Mouse (Mus musculus) lung, postnatal 10 days (tissue): ENCODE data around the gene Csrp3.

Source experiments
- DNase-seq: peaks from one replicate; pipeline ENCODE4 v3.0.0; 2021

Gene Csrp3

GRCm38 (mm10) chr7:48847820-48848650 is at the start of gene Csrp3:
TSS of gene Csrp3 (minus strand) at chr7:48848033.
- DNase-seq, result no peak

- DNase-seq, result no peak
Measured at GRCm38 (mm10) chr7:48896051-48896450, 48.2 kb upstream of the Csrp3 start.

- DNase-seq, result no peak
Measured at GRCm38 (mm10) chr7:48895475-48895874, 47.6 kb upstream of the Csrp3 start.

DNA sequence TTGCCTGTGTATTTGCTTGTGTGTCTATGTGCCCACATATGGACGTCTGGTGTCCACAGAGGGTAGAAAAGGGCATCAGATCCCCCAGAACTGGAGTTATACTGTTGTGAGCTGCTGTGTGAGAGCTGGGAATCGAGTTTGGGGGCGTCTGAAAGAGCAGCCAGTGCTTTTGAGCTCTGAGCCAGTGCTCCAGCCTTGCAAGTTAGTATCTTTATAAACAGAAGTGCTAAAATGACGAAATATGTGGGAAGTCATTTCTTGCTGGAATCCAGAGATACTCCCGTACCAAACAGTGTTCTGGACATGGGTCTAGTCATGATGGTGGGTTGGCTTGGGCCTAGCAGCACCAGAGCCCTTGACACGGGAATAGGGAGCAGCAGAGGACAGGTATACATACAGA is 46.9 kb upstream of the Csrp3 start:
- DNase-seq, result no peak

- DNase-seq, result peak; percentile 75
Measured at GRCm38 (mm10) chr7:48894152-48894551, 46.3 kb upstream of the Csrp3 start.

- no peak for DNase-seq
Measured at GRCm38 (mm10) chr7:48893093-48893492, 45.3 kb upstream of the Csrp3 start.

DNA sequence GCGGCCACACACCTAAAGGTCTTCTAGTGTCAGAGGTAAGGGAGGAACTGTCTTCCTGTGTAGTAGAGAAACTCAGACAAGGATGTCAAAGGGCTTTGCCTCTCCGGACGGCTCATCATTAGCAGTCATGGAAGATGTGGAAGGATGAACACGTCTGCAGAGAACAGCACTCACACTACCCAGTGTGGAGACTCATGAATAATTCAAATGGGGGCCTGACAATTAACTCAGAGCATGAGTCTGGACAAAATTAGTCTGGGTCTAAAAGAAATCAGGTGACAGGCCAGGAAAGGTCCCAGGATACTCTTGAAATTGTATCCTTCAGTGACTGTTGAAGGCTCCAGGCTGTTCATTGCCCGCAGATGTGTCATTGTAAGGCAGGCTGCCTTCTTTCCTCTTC is 43.2 kb upstream of the Csrp3 start:
- DNase-seq, result no peak

DNA sequence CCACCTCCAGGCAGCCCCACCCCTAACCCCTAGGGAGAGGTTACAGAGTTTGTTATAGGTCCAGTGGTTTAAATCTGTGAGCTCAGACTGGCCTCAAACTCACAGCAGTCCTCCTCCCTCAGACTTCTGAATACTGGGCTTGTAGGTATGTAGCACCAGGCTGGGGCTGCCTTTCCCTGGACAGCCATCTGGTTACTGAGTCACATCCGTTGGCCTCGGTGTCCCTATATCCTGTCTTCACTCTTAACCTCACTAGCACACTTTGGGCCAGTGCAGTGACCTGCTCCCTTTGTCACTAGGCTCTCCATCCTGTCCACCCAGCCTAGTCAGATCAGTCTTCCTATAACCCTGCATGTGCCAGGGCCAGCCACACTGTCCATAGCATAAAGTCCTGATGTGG is 40.9 kb upstream of the Csrp3 start:
- DNase-seq, result no peak

- DNase-seq, result no peak
Measured at GRCm38 (mm10) chr7:48887973-48888372, 40.1 kb upstream of the Csrp3 start.

DNA sequence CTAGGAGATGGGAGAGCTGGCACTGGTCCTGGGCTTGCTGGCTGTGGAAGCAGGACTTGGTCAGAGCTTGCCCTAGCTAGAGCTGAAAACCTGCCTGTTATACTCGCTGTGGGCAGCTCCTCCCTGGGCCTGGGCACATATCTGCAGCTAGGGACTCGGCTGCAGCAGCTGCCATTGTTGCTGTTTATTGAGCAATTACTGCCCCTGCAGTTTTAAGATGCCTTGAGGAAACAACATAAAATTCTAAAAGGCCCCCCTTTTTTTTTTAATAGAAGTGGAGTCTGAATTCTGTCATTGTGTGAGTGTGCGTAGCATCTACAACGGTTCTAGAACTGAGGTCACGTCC is 36.4 kb upstream of the Csrp3 start:
- DNase-seq, result no peak

GRCm38 (mm10) chr7:48883525-48884265 is 35.9 kb upstream of the Csrp3 start:
- no peak for DNase-seq

DNA sequence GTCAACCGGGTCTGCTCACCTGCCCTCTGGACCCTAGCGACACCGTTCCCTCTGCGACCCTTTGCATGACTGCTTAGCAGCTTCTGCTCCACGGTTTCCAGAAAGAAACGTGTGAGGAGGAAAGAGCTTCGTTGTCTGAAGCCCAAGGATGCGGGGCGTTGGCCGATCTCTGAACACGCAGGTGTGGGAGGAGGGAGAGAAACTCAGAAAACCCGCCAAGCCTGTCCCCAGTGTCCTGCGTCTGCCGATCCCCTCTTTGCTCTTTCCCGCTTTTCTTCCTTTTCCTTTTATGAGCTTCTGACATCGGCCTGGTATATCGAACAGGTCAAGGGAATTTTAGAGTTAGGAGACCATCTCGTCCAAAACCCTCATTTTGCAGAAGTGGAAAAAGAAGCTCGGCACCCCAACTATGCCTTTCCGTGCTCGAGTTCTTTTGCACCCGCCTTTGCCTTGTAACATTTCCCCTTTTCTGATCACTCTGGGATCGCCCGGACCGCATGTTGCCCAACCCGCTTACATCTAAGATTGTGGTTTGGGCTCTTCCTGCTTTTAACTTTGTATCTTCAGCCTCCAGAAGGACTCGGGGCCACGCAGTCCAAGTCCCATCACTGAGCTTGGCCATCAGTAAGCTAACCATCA is 34.3 kb upstream of the Csrp3 start:
- DNase-seq, result no peak

- peak; percentile 82 for DNase-seq
Measured at GRCm38 (mm10) chr7:48881486-48881885, 33.7 kb upstream of the Csrp3 start, which contains the start of gene E2f8. TSS of gene E2f8 (minus strand) at chr7:48881596.

- peak; percentile 98 for DNase-seq
Measured at GRCm38 (mm10) chr7:48880591-48881481, 33.0 kb upstream of the Csrp3 start.

DNA sequence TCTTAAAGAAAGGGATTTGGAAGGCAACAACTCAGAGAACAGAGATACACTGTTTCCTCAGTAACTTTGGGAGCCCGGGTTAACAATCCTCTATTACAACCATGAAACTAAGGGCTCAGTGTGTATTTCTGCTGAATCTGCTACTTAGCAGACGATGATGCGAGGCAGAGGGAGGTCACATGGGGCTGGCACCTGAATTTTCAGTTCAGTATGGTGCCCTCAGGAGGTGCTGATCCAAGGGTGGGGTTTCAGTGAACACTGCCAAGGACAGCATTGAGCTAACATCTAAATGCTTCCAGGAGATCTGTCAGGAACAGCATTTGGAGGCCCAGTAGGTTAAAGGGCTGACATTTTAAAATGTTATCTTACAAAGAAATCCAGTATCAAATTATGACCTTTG is 31.7 kb upstream of the Csrp3 start:
- DNase-seq, result no peak

DNA sequence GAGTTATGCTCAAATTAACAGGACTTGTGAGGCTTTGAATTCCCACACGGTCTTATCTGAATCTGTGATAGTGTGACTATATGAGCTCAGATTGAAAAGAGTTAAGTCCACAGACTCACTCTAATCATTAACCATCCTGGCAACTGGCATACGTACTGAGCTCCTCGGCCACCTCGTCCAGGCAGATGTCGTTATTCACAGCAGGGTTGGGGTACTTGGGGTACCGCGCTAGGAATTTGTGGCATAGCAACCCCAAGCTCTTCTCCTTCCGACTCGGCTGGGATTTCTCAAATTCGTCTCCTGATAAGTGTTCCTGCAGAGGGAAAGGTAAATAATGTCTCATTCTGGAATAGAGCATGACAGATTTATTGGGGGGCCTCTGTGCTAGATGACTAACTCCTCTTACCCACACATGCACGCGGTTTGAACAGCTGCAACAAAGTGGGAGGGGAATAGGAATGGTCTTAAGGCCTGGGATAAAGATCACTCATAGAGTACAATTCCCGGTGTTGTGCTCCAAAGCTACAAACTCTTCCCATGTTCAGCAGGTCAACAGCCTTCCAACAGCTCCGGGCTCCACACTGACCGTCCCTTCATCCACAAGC is 30.1 kb upstream of the Csrp3 start:
- DNase-seq, result no peak

DNA sequence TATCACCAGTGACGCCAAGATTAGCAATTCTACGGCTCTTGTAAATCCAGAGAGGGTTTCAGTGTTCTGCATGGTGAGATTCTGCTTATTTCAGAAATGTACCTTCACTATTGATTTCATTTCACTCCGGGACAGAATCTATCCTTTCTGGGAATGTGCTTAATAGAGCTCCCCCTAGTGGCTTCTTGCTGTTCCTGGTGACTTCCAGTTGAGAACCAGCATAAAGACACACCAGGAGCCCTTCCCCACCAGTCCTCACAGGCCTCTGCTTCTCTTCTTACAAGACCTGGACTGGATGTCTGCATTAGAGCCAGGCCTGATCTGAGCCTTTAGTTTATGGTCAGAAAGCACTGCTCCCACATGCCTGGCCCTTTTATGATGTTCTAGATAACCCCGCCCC is 28.7 kb upstream of the Csrp3 start:
- peak; percentile 71 for DNase-seq

GRCm38 (mm10) chr7:48875096-48875495 is 27.3 kb upstream of the Csrp3 start:
- no peak for DNase-seq

DNA sequence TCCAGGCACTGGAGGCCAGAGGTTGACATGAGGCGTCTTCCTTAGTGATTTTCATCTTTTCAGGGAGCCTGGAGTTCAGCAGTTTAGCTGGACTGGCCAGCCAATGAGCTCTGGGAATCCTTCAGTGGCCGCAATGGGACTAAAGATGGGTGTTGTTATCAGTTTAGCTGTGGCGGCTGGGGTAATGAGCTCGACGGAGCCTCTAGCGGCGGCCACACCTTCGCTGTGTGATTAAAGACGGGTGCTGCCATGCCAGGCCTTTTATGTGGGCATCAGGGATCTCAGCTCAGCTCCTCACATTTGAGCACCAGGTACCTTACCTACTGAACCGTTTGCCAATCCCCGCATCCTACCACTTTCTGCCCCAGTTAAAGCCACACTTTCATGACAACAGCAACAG is 23.5 kb upstream of the Csrp3 start:
- no peak for DNase-seq

GRCm38 (mm10) chr7:48870579-48871180 is 22.8 kb upstream of the Csrp3 start:
- no peak for DNase-seq

DNA sequence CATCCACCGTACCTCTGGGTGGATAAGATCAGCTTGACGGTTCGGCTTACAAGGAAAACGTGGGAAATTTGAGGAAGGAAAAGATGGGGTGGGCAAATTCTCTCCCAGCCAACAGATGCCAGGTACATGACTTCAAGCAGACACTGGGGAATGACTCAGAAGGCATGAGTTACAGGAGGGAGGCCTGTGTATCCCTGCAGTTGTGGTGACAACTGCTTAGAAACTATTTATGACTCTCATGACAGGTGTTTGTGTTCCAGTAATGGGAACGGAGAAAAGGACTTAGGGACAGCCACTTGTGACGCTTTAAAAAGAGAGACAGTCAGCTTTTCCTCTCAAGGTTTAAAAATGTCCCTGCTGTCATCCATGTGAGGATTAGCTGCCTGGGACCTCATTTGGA is 22.3 kb upstream of the Csrp3 start:
- no peak for DNase-seq

- DNase-seq, result no peak
Measured at GRCm38 (mm10) chr7:48867576-48867975, 19.7 kb upstream of the Csrp3 start.
